Mouse (Mus musculus): ENCODE measurements around the gene Lrrc74b. TPM values are rescaled to one million over a fixed set of nuclear protein-coding genes. Genes with fewer than 3 reads are reported as not detected.
A peak's percentile ranks its signal among the peaks of the same experiment; 100 is the strongest.

The Lrrc74b gene
- total RNA-seq, 2 experiments from 2014 or later, result 0.92 to 0.94 TPM

DNA sequence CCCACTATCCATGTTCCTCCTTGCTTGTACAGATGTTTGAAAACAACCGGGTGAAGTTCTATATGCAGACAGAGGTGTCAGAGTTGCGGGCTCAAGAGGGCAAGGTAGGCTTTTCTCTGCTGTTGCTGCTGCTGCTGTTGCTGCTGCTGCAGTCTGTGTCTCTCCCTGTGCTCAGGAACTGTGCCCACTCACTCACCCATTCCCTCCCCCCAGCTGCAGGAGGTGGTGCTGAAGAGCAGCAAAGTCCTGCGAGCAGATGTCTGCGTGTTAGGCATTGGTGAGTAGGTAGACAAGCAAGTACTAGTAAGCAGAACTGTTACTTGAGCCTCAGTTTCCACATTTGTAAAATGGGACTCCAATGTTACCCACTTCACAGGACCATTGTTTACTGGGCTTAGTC is 58.4 kb downstream of the Lrrc74b start:
- DNase-seq (ENCODE audit: low spot score in 2 of 2), result no peak

DNA sequence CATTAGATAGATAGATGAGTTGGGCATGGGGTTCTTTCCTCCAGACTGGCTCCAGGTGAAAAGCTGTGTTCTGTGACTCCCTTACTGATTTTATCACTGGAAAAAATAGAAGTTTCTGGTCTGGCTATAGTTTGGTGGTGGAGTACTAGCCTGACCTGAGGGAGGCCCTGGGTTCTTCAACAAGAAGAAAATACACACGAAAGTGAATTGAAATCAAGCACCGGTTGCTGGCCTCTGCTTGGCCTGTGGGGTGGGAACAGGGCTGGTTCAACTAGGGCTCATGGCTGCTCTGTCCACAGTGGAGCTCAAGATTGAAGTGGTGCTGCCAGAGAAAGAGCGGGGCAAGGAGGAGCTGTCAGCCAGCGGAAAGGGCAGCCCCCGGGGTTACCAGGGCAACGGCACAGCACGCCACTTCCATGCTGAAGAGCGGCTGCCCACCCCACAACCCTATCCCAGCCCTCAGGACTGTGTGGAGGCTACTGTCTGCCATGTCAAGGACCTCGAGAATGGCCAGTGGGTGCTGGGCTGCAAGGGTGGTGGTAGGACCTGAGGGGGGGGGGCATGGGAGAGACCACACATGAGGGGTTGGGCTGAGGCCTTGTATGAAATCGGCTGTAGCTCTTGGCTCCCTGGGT is 61.7 kb downstream of the Lrrc74b start:
- no peak for DNase-seq (ENCODE audit: low spot score in 2 of 2)

DNA sequence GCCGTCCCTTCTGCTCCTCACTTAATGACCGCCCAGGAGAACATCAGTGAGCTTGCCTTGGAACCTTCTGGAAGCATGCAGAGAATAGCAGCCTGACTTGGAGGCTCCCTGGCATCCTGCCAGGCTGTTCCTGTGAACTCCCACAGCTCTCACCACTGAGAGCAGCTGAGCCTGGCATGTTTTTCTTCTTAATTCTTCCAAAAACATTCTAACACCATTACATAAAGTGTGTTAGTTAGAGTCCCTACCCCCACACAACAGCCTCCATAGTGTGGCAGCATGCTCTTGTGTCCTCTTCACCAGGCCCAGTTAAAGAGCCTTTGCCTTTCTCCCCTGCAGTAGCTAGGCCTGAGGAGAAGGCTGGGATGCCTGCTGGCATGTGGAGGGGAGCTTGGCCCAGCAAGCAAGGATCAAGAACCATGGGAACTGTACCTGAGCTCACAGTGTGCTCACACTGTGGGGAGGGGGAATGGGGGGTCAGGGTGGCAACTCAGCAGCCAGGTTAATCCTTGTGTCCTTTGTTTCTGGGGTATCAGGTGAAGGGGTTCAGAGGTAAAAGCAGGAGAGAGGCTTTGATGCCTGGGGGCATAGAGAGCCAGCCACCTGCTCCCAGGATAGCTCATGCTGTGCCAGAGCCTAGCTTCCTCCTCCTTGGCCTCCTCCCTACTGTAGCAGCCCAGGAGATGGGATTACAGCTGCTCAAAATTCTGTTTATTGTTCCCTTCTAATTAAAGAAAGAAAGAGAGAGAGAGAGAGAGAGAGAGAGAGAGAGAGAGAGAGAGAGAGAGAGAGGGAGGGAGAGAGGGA is 64.3 kb downstream of the Lrrc74b start:
- DNase-seq (ENCODE audit: low spot score in 2 of 2), result peak; percentile 85 to 94

Other genes with a start within 250 kb of the Lrrc74b start
- under 1 TPM; 0.56 to 0.84 TPM for gene Serpind1, start 229.9 kb downstream of the Lrrc74b start, total RNA-seq (2021)
- 10 to 100 TPM; 23.1 to 24.2 TPM for gene Snap29, start 155.3 kb downstream of the Lrrc74b start, total RNA-seq (2021)
- 100 to 1,000 TPM; 285 to 292 TPM for gene Pi4ka, start 154.9 kb downstream of the Lrrc74b start, total RNA-seq (2021)
- gene Crkl, start 109.3 kb downstream of the Lrrc74b start, total RNA-seq (2021), result 10 to 100 TPM; 40.7 to 41.8 TPM
- 10 to 100 TPM; 98.5 to 98.6 TPM for gene Aifm3, start 71.6 kb downstream of the Lrrc74b start, total RNA-seq (2021)
- gene Lztr1, start 52.6 kb downstream of the Lrrc74b start, total RNA-seq (2021), result 100 to 1,000 TPM; 199 to 205 TPM
- 10 to 100 TPM; 39.6 to 44.0 TPM for gene Thap7, start 30.1 kb downstream of the Lrrc74b start, total RNA-seq (2021)
- 1 to 10 TPM; 1.0 to 1.2 TPM for gene P2rx6, start 638 bp upstream of the Lrrc74b start, total RNA-seq (2021)
- 10 to 100 TPM; 86.1 to 99.5 TPM for gene Slc7a4, start 22.0 kb upstream of the Lrrc74b start, total RNA-seq (2021)
- 10 to 100 TPM; 46.4 to 49.9 TPM for gene Smpd4, start 58.1 kb upstream of the Lrrc74b start, total RNA-seq (2021)
- gene Ccdc74a, start 85.2 kb upstream of the Lrrc74b start, total RNA-seq (2021), result 10 to 100 TPM; 35.3 to 41.0 TPM
- gene Med15, start 171.6 kb upstream of the Lrrc74b start, total RNA-seq (2021), result 10 to 100 TPM; 68.5 to 76.3 TPM
- gene Klhl22, start 198.4 kb upstream of the Lrrc74b start, total RNA-seq (2021), result 100 to 1,000 TPM in 1 of 2 experiments, 10 to 100 TPM in 1; 86.9 to 100 TPM
- gene Scarf2, start 236.0 kb upstream of the Lrrc74b start, total RNA-seq (2021), result 1 to 10 TPM; 1.5 to 2.5 TPM